Comparison of ENCODE assay signal across 28 mouse cellular contexts in genomic region chr17:71673936-71674335, GRCm38 (mm10). TPM values are rescaled to one million over a fixed set of nuclear protein-coding genes. Genes with fewer than 3 reads are reported as not detected.
DNase-seq lines count a peak whose midpoint lies in the region.
"Had no signal": no experiment of that assay in that cellular context is flagged by ENCODE, and none has a peak within 500 bp of the region (broad histone marks: within the 10 kb centered on the region; RNA-seq: fewer than 3 reads in every experiment).

No protein-coding gene starts in this region.

- DNase-seq in heart, embryonic 10.5 days (ENCODE audit: low spot score) = no peak
- no peak for DNase-seq in heart, adult 18-20 months
- DNase-seq in lung, adult 18-20 months = peak; percentile 17 to 46
- DNase-seq in lung, postnatal 36 days = no peak
- DNase-seq in ovary, postnatal 36 days (ENCODE audit: low spot score) = peak; percentile 43
- no peak for DNase-seq in ovary, postnatal 10 days (ENCODE audit: low spot score)
- no peak for DNase-seq in thymus, postnatal 4 days
- DNase-seq: adrenal gland, adult 8-10 months; B cell, adult 2 months; cerebellum, adult 9-10 months; embryo, embryonic 11 days; gastrocnemius, postnatal 10 days; heart, postnatal 4 days; kidney, adult 2 months; kidney, postnatal 14 days; right cerebral cortex, adult 18-20 months; spleen, adult 18-20 months; thymus, postnatal 14 days had no signal

- H3K36me3 ChIP-seq in heart, embryonic 10.5 days = no peaks in the 10 kb centered on the region
- H3K36me3 ChIP-seq: embryonic facial prominence, embryonic 13.5 days; forebrain, embryonic 12.5 days; hindbrain, embryonic 15.5 days; limb, embryonic 13.5 days; midbrain, embryonic 13.5 days had no signal

- H3K27me3 ChIP-seq in heart, embryonic 10.5 days (ENCODE audit: insufficient read depth, poor library complexity, severe bottlenecking) = no peaks in the 10 kb centered on the region
- H3K27me3 ChIP-seq: embryonic facial prominence, embryonic 13.5 days; forebrain, embryonic 12.5 days; hindbrain, embryonic 15.5 days; limb, embryonic 13.5 days; midbrain, embryonic 13.5 days had no signal

- 0 out of 2 replicates have a peak overlapping the region, but pooled peaks have one; percentile 53 for H3K27ac ChIP-seq in heart, embryonic 10.5 days
- H3K27ac ChIP-seq: embryonic facial prominence, embryonic 13.5 days; forebrain, embryonic 12.5 days; hindbrain, embryonic 15.5 days; left cerebral cortex, adult 2 months; limb, embryonic 13.5 days; macrophage; midbrain, embryonic 13.5 days had no signal

- no peak overlapping the region for H3K4me3 ChIP-seq in heart, embryonic 10.5 days
- H3K4me3 ChIP-seq: embryonic facial prominence, embryonic 13.5 days; erythroblast, embryonic 14.5 days; forebrain, embryonic 12.5 days; hindbrain, embryonic 15.5 days; left cerebral cortex, adult 2 months; limb, embryonic 13.5 days; midbrain, embryonic 13.5 days had no signal

- H3K4me1 ChIP-seq in heart, embryonic 10.5 days = peaks cover 20% of the 10 kb centered on the region
- H3K4me1 ChIP-seq: limb, embryonic 13.5 days had no signal

- WGBS in heart, embryonic 10.5 days = 76% methylated on average over 9 of the region's 9 CpGs

- H3K9me3 ChIP-seq in heart, embryonic 10.5 days = no peaks in the 10 kb centered on the region
- H3K9me3 ChIP-seq: embryonic facial prominence, embryonic 13.5 days; forebrain, embryonic 12.5 days; hindbrain, embryonic 15.5 days; limb, embryonic 13.5 days; midbrain, embryonic 13.5 days had no signal

RNA-seq across cellular contexts. Expression of gene Togaram2, which starts 0.9 kb away (rescaled TPM):
- 1.9 and 3.6 TPM in 2 replicates for polyA plus RNA-seq in heart, embryonic 10.5 days (2016; fragmentation: Nextera tagmentation; extraction: Ambion mirVana)
- total RNA-seq in heart, adult 18-20 months (2021) = 1 to 10 TPM; 4.7 to 5.4 TPM
- polyA plus RNA-seq: erythroblast, embryonic 14.5 days; liver, embryonic 11.5 days; liver, embryonic 16.5 days; macrophage had no signal

RNA-seq across cellular contexts. Expression of gene Wdr43, which starts 58.2 kb away (rescaled TPM):
- 75.5 and 91.9 TPM in 2 replicates for polyA plus RNA-seq in heart, embryonic 10.5 days (2016; fragmentation: Nextera tagmentation; extraction: Ambion mirVana)
- total RNA-seq in heart, adult 18-20 months (2021) = 10 to 100 TPM; 19.4 to 20.6 TPM

Comparison
In these comparisons a context has a peak if more than half of its experiments do, and no peak if none do; other contexts are left out.
1. DNase-seq: peak in lung, adult 18-20 months (2 of 2) and ovary, postnatal 36 days (single experiment); none in heart, embryonic 10.5 days (single experiment), heart, adult 18-20 months (0 of 2), lung, postnatal 36 days (single experiment), ovary, postnatal 10 days (single experiment) and thymus, postnatal 4 days (single experiment).